Mouse (Mus musculus) myocyte (in vitro differentiated cells): ENCODE measurements at regions not wholly inside any gene's neighbourhood (a gene's known extent, or its start where the extent isn't known, plus 50 kb on each side); places are given as distances from the start of the nearest gene placed in this dataset.

ENCODE experiments used
- H3K27me3 ChIP-seq: one replicate; pipeline ENCODE4 v1.6.1; 2011; ENCODE audit not compliant: control insufficient read depth, insufficient read depth, insufficient read length
- H3K36me3 ChIP-seq: one replicate; pipeline ENCODE4 v1.6.1; 2011; ENCODE audit not compliant: control insufficient read depth, insufficient read depth
- H3K4me2 ChIP-seq: one replicate; pipeline ENCODE4 v1.6.1; 2011; ENCODE audit warnings: low read depth, control low read depth
- H3K4me3 ChIP-seq: one replicate; pipeline ENCODE4 v1.5.1; 2011; ENCODE audit warnings: mild to moderate bottlenecking, control low read depth, moderate library complexity
- H3K79me2 ChIP-seq: one replicate; pipeline ENCODE4 v1.6.1; 2011; ENCODE audit not compliant: control insufficient read depth, insufficient read depth
- H3ac ChIP-seq: one replicate; pipeline ENCODE4 v1.6.1; 2011; ENCODE audit not compliant: control insufficient read depth, insufficient read length
- CEBPB ChIP-seq: IDR thresholded peaks from 2 replicates; pipeline ENCODE4 v1.6.1; 2011; ENCODE audit warnings: mild to moderate bottlenecking, moderate library complexity; ENCODE audit not compliant: poor library complexity, insufficient read depth, severe bottlenecking
- E2F4 ChIP-seq: IDR thresholded peaks from one replicate; pipeline ENCODE4 v1.6.1; 2011; ENCODE audit warnings: mild to moderate bottlenecking, control low read depth, moderate library complexity; ENCODE audit not compliant: insufficient read depth
- MAX ChIP-seq: IDR thresholded peaks from one replicate; pipeline ENCODE4 v1.6.1; 2011; ENCODE audit warnings: low read depth, mild to moderate bottlenecking, control low read depth
- MYOD1 ChIP-seq, 3 experiments: IDR thresholded peaks; one replicate each; pipeline ENCODE4 v1.6.1; 2011; ENCODE audit warnings: control low read depth in 2 of 3, low read depth in 2 of 3, mild to moderate bottlenecking in 2 of 3, moderate library complexity in 1 of 3; ENCODE audit not compliant: insufficient read length in 2 of 3, control insufficient read depth in 1 of 3
- MYOG ChIP-seq, 3 experiments: IDR thresholded peaks; one replicate each; pipeline ENCODE4 v1.6.1; 2011; ENCODE audit warnings: control low read depth in 2 of 3, low read depth in 2 of 3, mild to moderate bottlenecking in 2 of 3; ENCODE audit not compliant: insufficient read length in 2 of 3, control insufficient read depth in 1 of 3, insufficient read depth in 1 of 3
- POLR2A ChIP-seq: IDR thresholded peaks from one replicate; pipeline ENCODE4 v1.6.1; 2011; ENCODE audit warnings: low read depth, mild to moderate bottlenecking, control low read depth, moderate library complexity; ENCODE audit not compliant: insufficient read length
- POLR2AphosphoS2 ChIP-seq: IDR thresholded peaks from one replicate; pipeline ENCODE4 v1.6.1; 2011; ENCODE audit warnings: low read depth, control low read depth; ENCODE audit not compliant: insufficient read length
- REST ChIP-seq: IDR thresholded peaks from one replicate; pipeline ENCODE4 v1.6.1; 2011; ENCODE audit warnings: mild to moderate bottlenecking, control low read depth, moderate library complexity; ENCODE audit not compliant: insufficient read depth, insufficient read length
- SRF ChIP-seq: IDR thresholded peaks from one replicate; pipeline ENCODE4 v1.6.1; 2011; ENCODE audit warnings: low read depth; ENCODE audit not compliant: control insufficient read depth, insufficient read length
- TCF12 ChIP-seq: IDR thresholded peaks from one replicate; pipeline ENCODE4 v1.6.1; 2011; ENCODE audit warnings: mild to moderate bottlenecking, control low read depth; ENCODE audit not compliant: poor library complexity, insufficient read depth, severe bottlenecking
- TCF3 ChIP-seq: IDR thresholded peaks from one replicate; pipeline ENCODE4 v1.6.1; 2011; ENCODE audit warnings: low read depth, control low read depth; ENCODE audit not compliant: insufficient read length
- USF1 ChIP-seq: IDR thresholded peaks from one replicate; pipeline ENCODE4 v1.6.1; 2011; ENCODE audit warnings: low read depth, mild to moderate bottlenecking, control low read depth, moderate library complexity

- H3K79me2 ChIP-seq, result no peaks in the 10 kb centered on the region
- H3ac ChIP-seq, result no peak overlapping the region
- no peaks in the 10 kb centered on the region for H3K27me3 ChIP-seq
- H3K4me2 ChIP-seq, result no peak overlapping the region
- H3K4me3 ChIP-seq, result no peak overlapping the region
- no peaks in the 10 kb centered on the region for H3K36me3 ChIP-seq
- TF ChIP-seq TCF3 (no peak), E2F4 (no peak), POLR2A (no peak), MYOG (IDR thresholded peaks at IDR 0.05; ENCODE audit: control insufficient read depth in 1 of 3, insufficient read depth in 1 of 3, insufficient read length in 2 of 3, low read depth in 2 of 3) (peak in 1 of 3 experiments; percentile 10), TCF12 (no peak), USF1 (no peak), MYOD1 (IDR thresholded peaks at IDR 0.05; ENCODE audit: control insufficient read depth in 1 of 3, insufficient read length in 2 of 3, low read depth in 2 of 3) (peak in 2 of 3 experiments; percentile 11 to 40), CEBPB (no peak), POLR2AphosphoS2 (no peak), MAX (no peak), SRF (no peak)
These were observed 1143.8 kb downstream of the 4930447A16Rik start for GRCm38 (mm10) chr15:38569011-38569640.

- H3K36me3 ChIP-seq, result no peaks in the 10 kb centered on the region
- no peak overlapping the region for H3K4me3 ChIP-seq
- H3K27me3 ChIP-seq, result no peaks in the 10 kb centered on the region
- no peaks in the 10 kb centered on the region for H3K79me2 ChIP-seq
- no peak overlapping the region for H3K4me2 ChIP-seq
- no peak overlapping the region for H3ac ChIP-seq
- TF ChIP-seq MAX (no peak), POLR2A (no peak), USF1 (no peak), REST (no peak), MYOD1 (IDR thresholded peaks at IDR 0.05; ENCODE audit: control insufficient read depth in 1 of 3, insufficient read length in 2 of 3, low read depth in 2 of 3) (no peak), TCF12 (no peak), E2F4 (no peak), SRF (no peak), TCF3 (no peak), MYOG (IDR thresholded peaks at IDR 0.05; ENCODE audit: control insufficient read depth in 1 of 3, insufficient read depth in 1 of 3, insufficient read length in 2 of 3, low read depth in 2 of 3) (no peak), POLR2AphosphoS2 (no peak), CEBPB (no peak)
These were observed 1144.8 kb downstream of the 4930447A16Rik start for GRCm38 (mm10) chr15:38570144-38570543.

- H3K36me3 ChIP-seq, result no peaks in the 10 kb centered on the region
- H3K4me3 ChIP-seq, result no peak overlapping the region
- no peak overlapping the region for H3ac ChIP-seq
- no peaks in the 10 kb centered on the region for H3K27me3 ChIP-seq
- H3K4me2 ChIP-seq, result no peak overlapping the region
- TF ChIP-seq USF1 (no peak), MAX (no peak), SRF (no peak), CEBPB (no peak), E2F4 (no peak), REST (no peak), MYOD1 (IDR thresholded peaks at IDR 0.05; ENCODE audit: control insufficient read depth in 1 of 3, insufficient read length in 2 of 3, low read depth in 2 of 3) (no peak), MYOG (IDR thresholded peaks at IDR 0.05; ENCODE audit: control insufficient read depth in 1 of 3, insufficient read depth in 1 of 3, insufficient read length in 2 of 3, low read depth in 2 of 3) (no peak), POLR2A (no peak), TCF12 (no peak), POLR2AphosphoS2 (no peak), TCF3 (no peak)
- H3K79me2 ChIP-seq, result no peaks in the 10 kb centered on the region
These were observed 1145.4 kb downstream of the 4930447A16Rik start for GRCm38 (mm10) chr15:38570735-38571134.

GRCm38 (mm10) chr15:38572652-38573051 lies 1147.3 kb downstream of the 4930447A16Rik start:
- Histone ChIP-seq H3K27me3 (no peaks in the 10 kb centered on the region), H3K36me3 (no peaks in the 10 kb centered on the region), H3K4me3 (no peak overlapping the region), H3ac (no peak overlapping the region), H3K4me2 (peak overlapping the region; percentile 28), H3K79me2 (no peaks in the 10 kb centered on the region)
- no peak for TF ChIP-seq MYOD1 (IDR thresholded peaks at IDR 0.05; ENCODE audit: control insufficient read depth in 1 of 3, insufficient read length in 2 of 3, low read depth in 2 of 3)
- 0 out of 2 replicates have a peak, but pooled peaks have one; percentile 9 for TF ChIP-seq CEBPB
- no peak for TF ChIP-seq TCF3
- TF ChIP-seq POLR2AphosphoS2, result no peak

GRCm38 (mm10) chr15:38574447-38574846 lies 1149.1 kb downstream of the 4930447A16Rik start:
- Histone ChIP-seq H3K4me2 (no peak overlapping the region), H3K4me3 (no peak overlapping the region), H3K79me2 (no peaks in the 10 kb centered on the region), H3ac (no peak overlapping the region), H3K27me3 (no peaks in the 10 kb centered on the region), H3K36me3 (no peaks in the 10 kb centered on the region)
- no peak for TF ChIP-seq CEBPB
- no peak for TF ChIP-seq MAX
- no peak for TF ChIP-seq MYOG (IDR thresholded peaks at IDR 0.05; ENCODE audit: control insufficient read depth in 1 of 3, insufficient read depth in 1 of 3, insufficient read length in 2 of 3, low read depth in 2 of 3)
- TF ChIP-seq MYOD1 (IDR thresholded peaks at IDR 0.05; ENCODE audit: control insufficient read depth in 1 of 3, insufficient read length in 2 of 3, low read depth in 2 of 3), result no peak
- no peak for TF ChIP-seq POLR2AphosphoS2
- TF ChIP-seq E2F4, result no peak
- no peak for TF ChIP-seq REST
- no peak for TF ChIP-seq TCF3
- TF ChIP-seq SRF, result no peak
- no peak for TF ChIP-seq POLR2A
- no peak for TF ChIP-seq USF1
- no peak for TF ChIP-seq TCF12
